Mouse (Mus musculus): ENCODE results near the gene Trim66. TPM values are rescaled to one million over a fixed set of nuclear protein-coding genes. Genes with fewer than 3 reads are reported as not detected.

Trim66 gene
- polyA plus RNA-seq, 2 experiments: 0.03 TPM

DNA sequence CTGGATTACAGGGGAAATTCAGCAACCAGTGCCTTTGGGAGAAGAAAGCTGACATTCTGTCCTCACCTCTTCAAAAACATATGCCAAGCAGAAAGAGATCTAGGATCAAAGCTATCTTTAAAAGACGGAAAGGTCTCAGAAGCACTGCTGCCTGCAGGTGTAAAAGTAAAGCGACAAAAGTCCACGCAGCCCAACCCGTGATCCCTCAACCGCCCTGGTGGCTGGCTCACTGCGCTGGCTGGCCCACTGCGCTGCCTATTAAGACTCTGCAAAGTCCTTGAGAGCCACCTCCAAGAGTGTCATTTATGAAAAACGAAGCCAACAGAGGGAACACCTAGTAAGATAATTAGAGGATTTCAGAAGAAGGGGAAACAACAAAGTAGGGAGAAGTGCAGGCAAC is 85.1 kb downstream of the Trim66 start:
- Histone ChIP-seq H3K36me3 (replicated peaks; ENCODE audit: control insufficient read depth, insufficient read depth, low read depth) (no peaks in the 10 kb centered on the region), H3K4me1 (replicated peaks; ENCODE audit: control insufficient read depth in 2 of 2, insufficient read depth in 2 of 2, low read length in 1 of 2) (no peaks in the 10 kb centered on the region), H3K9ac (replicated peaks) (no peak overlapping the region), H3K4me2 (ENCODE audit: low read depth) (no peak overlapping the region), H3K27me3 (ENCODE audit: control insufficient read depth, insufficient read depth, low read length) (no peaks in the 10 kb centered on the region), H3K4me3 (ENCODE audit: insufficient read depth in 1 of 2, low read depth in 2 of 2, low read length in 2 of 2) (no peak overlapping the region), H3K9me3 (ENCODE audit: control insufficient read depth, low read length) (no peaks in the 10 kb centered on the region), H3K27ac (no peak overlapping the region)
- ATAC-seq (ENCODE audit: insufficient read depth) (no peak), DNase-seq (ENCODE audit: low read depth in 3 of 3, low spot score in 3 of 3) (no peak)
- 64% methylated on average over 8 of the region's 8 CpGs for WGBS (ENCODE audit: insufficient replicate concordance)
- TF ChIP-seq EP300 (IDR thresholded peaks at IDR 0.05; ENCODE audit: low read depth) (no peak), CTCF (IDR thresholded peaks at IDR 0.05; ENCODE audit: low read depth) (no peak)

DNA sequence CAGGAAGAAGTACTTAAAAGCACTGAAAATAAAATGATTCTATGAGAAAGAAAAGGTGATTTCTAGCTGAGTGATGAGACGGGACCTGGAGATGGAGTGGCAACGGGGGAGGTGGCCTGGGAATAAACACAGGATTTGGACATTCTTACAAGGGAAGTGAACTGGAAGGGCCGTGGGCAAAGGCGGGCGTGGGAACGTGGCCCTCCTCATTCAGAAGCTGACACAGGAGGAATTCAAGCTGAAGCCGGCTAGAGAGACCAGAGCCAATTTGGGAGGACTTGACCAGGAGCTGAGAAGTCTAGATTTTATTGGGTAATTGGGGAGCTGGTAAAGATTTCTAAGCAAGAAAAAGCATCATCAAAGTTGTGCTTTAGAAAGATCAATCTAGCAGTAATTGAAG is 102.4 kb downstream of the Trim66 start:
- 58% methylated on average over 7 of the region's 7 CpGs for WGBS (ENCODE audit: insufficient replicate concordance)

DNA sequence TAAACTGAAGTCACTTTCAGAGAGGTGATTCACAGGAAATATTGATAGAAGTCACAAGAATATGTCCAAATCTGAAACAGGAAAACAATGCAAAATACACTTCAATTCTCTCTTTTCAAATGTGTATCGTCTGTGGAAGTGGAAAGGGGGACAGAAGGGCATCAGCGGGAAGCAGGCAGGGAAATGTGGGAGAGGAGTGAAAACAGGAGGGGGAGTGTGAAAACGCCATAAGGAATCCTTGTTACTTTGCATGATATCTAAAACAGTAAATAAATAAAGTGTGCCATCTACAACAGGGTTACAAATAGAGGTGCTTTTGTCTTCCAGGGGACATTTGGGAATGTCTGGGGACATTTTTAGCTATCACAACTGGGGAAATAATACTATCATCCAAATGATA is 108.6 kb downstream of the Trim66 start:
- Histone ChIP-seq H3K27me3 (ENCODE audit: control insufficient read depth, insufficient read depth, low read length) (no peaks in the 10 kb centered on the region), H3K9me3 (ENCODE audit: control insufficient read depth, low read length) (no peaks in the 10 kb centered on the region), H3K4me1 (replicated peaks; ENCODE audit: control insufficient read depth in 2 of 2, insufficient read depth in 2 of 2, low read length in 1 of 2) (no peaks in the 10 kb centered on the region), H3K9ac (replicated peaks) (no peak overlapping the region), H3K4me2 (ENCODE audit: low read depth) (no peak overlapping the region), H3K27ac (no peak overlapping the region), H3K4me3 (ENCODE audit: insufficient read depth in 1 of 2, low read depth in 2 of 2, low read length in 2 of 2) (no peak overlapping the region), H3K36me3 (replicated peaks; ENCODE audit: control insufficient read depth, insufficient read depth, low read depth) (no peaks in the 10 kb centered on the region)
- ATAC-seq (ENCODE audit: insufficient read depth): no peak
- TF ChIP-seq EP300 (IDR thresholded peaks at IDR 0.05; ENCODE audit: low read depth): no peak
- no peak for TF ChIP-seq CTCF (IDR thresholded peaks at IDR 0.05; ENCODE audit: low read depth)
- 50% methylated on average over 3 of the region's 3 CpGs for WGBS (ENCODE audit: insufficient replicate concordance)
- DNase-seq (ENCODE audit: low read depth in 3 of 3, low spot score in 3 of 3): no peak

More for the DNA sequence above, 102.4 kb downstream of the Trim66 start:
- no peak overlapping the region for H3K27ac ChIP-seq
- no peaks in the 10 kb centered on the region for H3K27me3 ChIP-seq (ENCODE audit: control insufficient read depth, insufficient read depth, low read length)
- no peaks in the 10 kb centered on the region for H3K4me1 ChIP-seq (replicated peaks; ENCODE audit: control insufficient read depth in 2 of 2, insufficient read depth in 2 of 2, low read length in 1 of 2)
- DNase-seq (ENCODE audit: low read depth in 3 of 3, low spot score in 3 of 3): no peak
- no peak for ATAC-seq (ENCODE audit: insufficient read depth)
- TF ChIP-seq CTCF (IDR thresholded peaks at IDR 0.05; ENCODE audit: low read depth) (no peak), EP300 (IDR thresholded peaks at IDR 0.05; ENCODE audit: low read depth) (no peak)
- H3K4me2 ChIP-seq (ENCODE audit: low read depth): no peak overlapping the region
- H3K36me3 ChIP-seq (replicated peaks; ENCODE audit: control insufficient read depth, insufficient read depth, low read depth): no peaks in the 10 kb centered on the region
- H3K4me3 ChIP-seq (ENCODE audit: insufficient read depth in 1 of 2, low read depth in 2 of 2, low read length in 2 of 2): no peak overlapping the region
- H3K9ac ChIP-seq (replicated peaks): no peak overlapping the region
- no peaks in the 10 kb centered on the region for H3K9me3 ChIP-seq (ENCODE audit: control insufficient read depth, low read length)

Small RNAs within 50 kb of the gene (microRNA-seq; reads per million reads assigned to microRNA genes)
- 2.5 reads per million for gene Gm47284

Other genes starting within 250 kb of the Trim66 start
- gene Stk33, start 69.1 kb downstream of the Trim66 start, polyA plus RNA-seq (2012; rRNA removed): not detected in 2 replicates
- gene Stk33, start 69.1 kb downstream of the Trim66 start, polyA plus RNA-seq (2014; fragmentation: Nextera tagmentation; extraction: Ambion mirVana): not detected in 2 replicates
- gene Rpl27a, start 11.0 kb upstream of the Trim66 start, polyA plus RNA-seq (2012; rRNA removed): 389 and 486 TPM in 2 replicates
- 93.6 and 94.5 TPM in 2 replicates for gene Rpl27a, start 11.0 kb upstream of the Trim66 start, polyA plus RNA-seq (2014; fragmentation: Nextera tagmentation; extraction: Ambion mirVana)
- 14.0 and 20.6 TPM in 2 replicates for gene St5, start 195.5 kb upstream of the Trim66 start, polyA plus RNA-seq (2012; rRNA removed)
- 13.8 and 18.0 TPM in 2 replicates for gene St5, start 195.5 kb upstream of the Trim66 start, polyA plus RNA-seq (2014; fragmentation: Nextera tagmentation; extraction: Ambion mirVana)
- 11.2 and 19.5 TPM in 2 replicates for gene Akip1, start 195.6 kb upstream of the Trim66 start, polyA plus RNA-seq (2012; rRNA removed)
- 42.5 and 44.6 TPM in 2 replicates for gene Akip1, start 195.6 kb upstream of the Trim66 start, polyA plus RNA-seq (2014; fragmentation: Nextera tagmentation; extraction: Ambion mirVana)
- gene BC051019, start 215.7 kb upstream of the Trim66 start, polyA plus RNA-seq (2012; rRNA removed): 0.03 and 0.07 TPM in 2 replicates
- gene BC051019, start 215.7 kb upstream of the Trim66 start, polyA plus RNA-seq (2014; fragmentation: Nextera tagmentation; extraction: Ambion mirVana): 0.11 and 0.19 TPM in 2 replicates
- gene Ascl3, start 223.6 kb upstream of the Trim66 start, polyA plus RNA-seq (2012; rRNA removed): not detected in 2 replicates
- not detected in 2 replicates for gene Ascl3, start 223.6 kb upstream of the Trim66 start, polyA plus RNA-seq (2014; fragmentation: Nextera tagmentation; extraction: Ambion mirVana)
- gene Tmem9b, start 244.7 kb upstream of the Trim66 start, polyA plus RNA-seq (2012; rRNA removed): 14.3 and 15.9 TPM in 2 replicates
- 40.8 and 41.0 TPM in 2 replicates for gene Tmem9b, start 244.7 kb upstream of the Trim66 start, polyA plus RNA-seq (2014; fragmentation: Nextera tagmentation; extraction: Ambion mirVana)